Mouse (Mus musculus): Measurements from ENCODE around the gene Farp1. TPM values are rescaled to one million over a fixed set of nuclear protein-coding genes. Genes with fewer than 3 reads are reported as not detected.

Gene Farp1
- total RNA-seq, 1 experiment, result 8.6 TPM

DNA sequence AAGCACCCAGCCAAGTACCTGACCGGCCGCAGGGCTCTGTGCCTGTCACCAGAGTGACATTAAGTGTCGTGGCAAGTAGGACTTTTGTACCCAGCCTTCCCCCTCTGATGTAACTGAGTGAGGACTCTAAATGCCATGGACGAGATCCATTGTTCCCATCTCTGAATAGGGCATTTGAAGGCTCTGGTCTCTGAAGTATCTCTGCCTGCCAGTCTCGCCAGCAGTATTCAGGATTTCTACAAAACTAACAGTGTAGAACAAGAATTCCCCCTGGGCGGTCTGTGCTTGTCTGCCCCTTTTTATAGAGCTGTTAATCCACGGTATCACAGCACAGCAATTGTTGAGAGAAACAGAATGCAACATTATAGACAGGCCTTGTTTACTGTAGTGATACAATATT is 118.3 kb downstream of the Farp1 start:
- Histone ChIP-seq H3K9ac (ENCODE audit: insufficient read depth, low read depth, low read length, poor library complexity, severe bottlenecking) (no peak overlapping the region), H3K36me3 (ENCODE audit: control insufficient read depth, insufficient read depth, low read length, poor library complexity, severe bottlenecking) (no peaks in the 10 kb centered on the region), H3K4me3 (ENCODE audit: insufficient read depth in 1 of 2, low read depth in 1 of 2, low read length in 2 of 2, poor library complexity in 1 of 2, severe bottlenecking in 1 of 2) (no peak overlapping the region), H3K4me1 (ENCODE audit: control insufficient read depth in 2 of 2, insufficient read depth in 2 of 2, low read length in 2 of 2, poor library complexity in 1 of 2) (peaks cover 0 to 3% of the 10 kb centered on the region in 2 experiments; a peak in 1 of 4 replicates), H3K27ac (ENCODE audit: insufficient read depth, low read depth, low read length, poor library complexity, severe bottlenecking) (no peak overlapping the region), H3K9me3 (ENCODE audit: control insufficient read depth, insufficient read depth, low read depth, low read length) (no peaks in the 10 kb centered on the region)
- no peak for TF ChIP-seq ZNF384 (IDR thresholded peaks at IDR 0.05; ENCODE audit: low read depth, low read length)
- no peak for TF ChIP-seq HCFC1 (IDR thresholded peaks at IDR 0.05; ENCODE audit: borderline replicate concordance, insufficient read depth, low read length)
- TF ChIP-seq MAFK (IDR thresholded peaks at IDR 0.05; ENCODE audit: insufficient read depth, low read depth, low read length), result no peak
- TF ChIP-seq CHD2 (IDR thresholded peaks at IDR 0.05; ENCODE audit: low read depth, low read length), result no peak
- no peak for TF ChIP-seq ZC3H11A (IDR thresholded peaks at IDR 0.05; ENCODE audit: borderline replicate concordance, low read depth, low read length)
- DNase-seq (ENCODE audit: low read depth, low spot score), result no peak
- in situ Hi-C loops (cut with MboI; ENCODE audit: low sequenced_read_pairs in 2 of 2, unreplicated experiment in 2 of 2), result no loop called here

DNA sequence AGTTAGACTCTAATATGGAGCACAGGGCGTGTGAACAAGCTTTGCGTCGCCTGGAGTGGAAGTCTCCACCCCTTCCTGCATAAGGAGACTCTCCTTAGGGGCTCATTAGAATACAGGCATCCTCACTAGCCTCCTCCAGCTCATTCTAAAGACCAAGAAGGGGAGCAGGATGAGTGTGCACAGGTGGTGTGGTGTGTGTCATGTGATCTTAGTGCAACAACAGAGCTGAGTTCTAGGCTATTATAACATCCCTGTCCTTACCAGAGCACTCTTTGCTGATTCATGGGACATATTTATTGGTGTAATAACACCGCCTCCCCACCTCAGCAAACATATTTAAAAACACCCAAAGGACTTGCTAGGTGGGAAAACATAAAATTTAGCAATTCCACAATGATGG is 120.2 kb downstream of the Farp1 start:
- Histone ChIP-seq H3K9me3 (ENCODE audit: control insufficient read depth, insufficient read depth, low read depth, low read length) (no peaks in the 10 kb centered on the region), H3K36me3 (ENCODE audit: control insufficient read depth, insufficient read depth, low read length, poor library complexity, severe bottlenecking) (no peaks in the 10 kb centered on the region), H3K9ac (ENCODE audit: insufficient read depth, low read depth, low read length, poor library complexity, severe bottlenecking) (no peak overlapping the region), H3K4me1 (ENCODE audit: control insufficient read depth in 2 of 2, insufficient read depth in 2 of 2, low read length in 2 of 2, poor library complexity in 1 of 2) (peaks cover 0 to 3% of the 10 kb centered on the region in 2 experiments; a peak in 1 of 4 replicates), H3K4me3 (ENCODE audit: insufficient read depth in 1 of 2, low read depth in 1 of 2, low read length in 2 of 2, poor library complexity in 1 of 2, severe bottlenecking in 1 of 2) (no peak overlapping the region), H3K27ac (ENCODE audit: insufficient read depth, low read depth, low read length, poor library complexity, severe bottlenecking) (no peak overlapping the region)
- in situ Hi-C loops (cut with MboI; ENCODE audit: low sequenced_read_pairs in 2 of 2, unreplicated experiment in 2 of 2), result no loop called here
- DNase-seq (ENCODE audit: low read depth, low spot score), result no peak
- no peak for TF ChIP-seq HCFC1 (IDR thresholded peaks at IDR 0.05; ENCODE audit: borderline replicate concordance, insufficient read depth, low read length)
- no peak for TF ChIP-seq ZC3H11A (IDR thresholded peaks at IDR 0.05; ENCODE audit: borderline replicate concordance, low read depth, low read length)
- no peak for TF ChIP-seq CHD2 (IDR thresholded peaks at IDR 0.05; ENCODE audit: low read depth, low read length)
- TF ChIP-seq MAFK (IDR thresholded peaks at IDR 0.05; ENCODE audit: insufficient read depth, low read depth, low read length), result no peak
- TF ChIP-seq ZNF384 (IDR thresholded peaks at IDR 0.05; ENCODE audit: low read depth, low read length), result no peak

DNA sequence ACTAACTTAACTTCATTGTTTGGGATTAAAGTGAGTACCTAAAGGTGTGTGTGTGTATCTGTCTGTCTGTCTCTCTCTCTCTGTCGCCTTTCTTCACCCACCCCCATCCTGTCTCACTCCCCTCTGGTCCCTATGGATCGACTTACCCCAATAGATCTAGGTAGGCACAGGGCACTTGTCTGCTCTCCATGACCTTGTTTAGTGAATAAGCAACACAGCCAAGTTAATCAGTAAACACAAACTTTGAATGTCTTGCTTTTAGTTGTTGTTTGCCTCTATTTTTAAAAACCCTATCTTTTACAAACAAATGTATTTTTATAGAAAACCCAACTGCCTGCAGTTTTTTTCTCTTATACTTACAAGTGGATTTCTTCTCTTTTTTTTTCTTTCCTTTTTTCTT is 123.6 kb downstream of the Farp1 start:
- H3K9me3 ChIP-seq (ENCODE audit: control insufficient read depth, insufficient read depth, low read depth, low read length), result no peaks in the 10 kb centered on the region
- no peak overlapping the region for H3K27ac ChIP-seq (ENCODE audit: insufficient read depth, low read depth, low read length, poor library complexity, severe bottlenecking)
- in situ Hi-C loops (cut with MboI; ENCODE audit: low sequenced_read_pairs in 2 of 2, unreplicated experiment in 2 of 2), result no loop called here
- H3K4me1 ChIP-seq (ENCODE audit: control insufficient read depth in 2 of 2, insufficient read depth in 2 of 2, low read length in 2 of 2, poor library complexity in 1 of 2), result no peaks in the 10 kb centered on the region
- TF ChIP-seq ZNF384 (IDR thresholded peaks at IDR 0.05; ENCODE audit: low read depth, low read length), result no peak
- no peak for TF ChIP-seq MAFK (IDR thresholded peaks at IDR 0.05; ENCODE audit: insufficient read depth, low read depth, low read length)
- no peak for TF ChIP-seq CHD2 (IDR thresholded peaks at IDR 0.05; ENCODE audit: low read depth, low read length)
- TF ChIP-seq ZC3H11A (IDR thresholded peaks at IDR 0.05; ENCODE audit: borderline replicate concordance, low read depth, low read length), result no peak
- TF ChIP-seq HCFC1 (IDR thresholded peaks at IDR 0.05; ENCODE audit: borderline replicate concordance, insufficient read depth, low read length), result no peak
- no peak overlapping the region for H3K4me3 ChIP-seq (ENCODE audit: insufficient read depth in 1 of 2, low read depth in 1 of 2, low read length in 2 of 2, poor library complexity in 1 of 2, severe bottlenecking in 1 of 2)
- no peaks in the 10 kb centered on the region for H3K36me3 ChIP-seq (ENCODE audit: control insufficient read depth, insufficient read depth, low read length, poor library complexity, severe bottlenecking)
- no peak overlapping the region for H3K9ac ChIP-seq (ENCODE audit: insufficient read depth, low read depth, low read length, poor library complexity, severe bottlenecking)
- no peak for DNase-seq (ENCODE audit: low read depth, low spot score)

DNA sequence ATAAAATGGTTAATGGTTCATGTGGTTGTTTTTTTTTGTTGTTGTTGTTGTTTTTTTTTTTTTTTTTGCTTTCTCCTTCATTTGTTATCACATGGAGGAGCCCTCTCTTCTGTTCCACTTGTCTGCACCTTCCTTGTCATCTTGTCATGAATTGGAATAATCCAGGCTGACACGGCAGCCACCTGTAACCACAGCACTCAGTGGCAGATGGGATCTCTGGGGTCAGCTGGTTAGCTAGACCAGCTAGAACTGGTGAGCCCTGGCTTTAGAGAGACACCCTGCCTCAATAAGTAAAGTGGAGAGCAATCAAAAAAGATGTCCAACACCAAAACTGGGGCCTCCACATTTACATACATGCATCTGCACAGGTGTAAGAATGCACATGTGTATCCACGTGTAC is 127.8 kb downstream of the Farp1 start:
- in situ Hi-C loops (cut with MboI; ENCODE audit: low sequenced_read_pairs in 2 of 2, unreplicated experiment in 2 of 2), result no loop called here
- Histone ChIP-seq H3K27ac (ENCODE audit: insufficient read depth, low read depth, low read length, poor library complexity, severe bottlenecking) (no peak overlapping the region), H3K4me3 (ENCODE audit: insufficient read depth in 1 of 2, low read depth in 1 of 2, low read length in 2 of 2, poor library complexity in 1 of 2, severe bottlenecking in 1 of 2) (no peak overlapping the region), H3K4me1 (ENCODE audit: control insufficient read depth in 2 of 2, insufficient read depth in 2 of 2, low read length in 2 of 2, poor library complexity in 1 of 2) (no peaks in the 10 kb centered on the region), H3K9ac (ENCODE audit: insufficient read depth, low read depth, low read length, poor library complexity, severe bottlenecking) (no peak overlapping the region), H3K36me3 (ENCODE audit: control insufficient read depth, insufficient read depth, low read length, poor library complexity, severe bottlenecking) (no peaks in the 10 kb centered on the region), H3K9me3 (ENCODE audit: control insufficient read depth, insufficient read depth, low read depth, low read length) (no peaks in the 10 kb centered on the region)
- no peak for TF ChIP-seq CHD2 (IDR thresholded peaks at IDR 0.05; ENCODE audit: low read depth, low read length)
- TF ChIP-seq ZNF384 (IDR thresholded peaks at IDR 0.05; ENCODE audit: low read depth, low read length), result no peak
- no peak for TF ChIP-seq HCFC1 (IDR thresholded peaks at IDR 0.05; ENCODE audit: borderline replicate concordance, insufficient read depth, low read length)
- TF ChIP-seq MAFK (IDR thresholded peaks at IDR 0.05; ENCODE audit: insufficient read depth, low read depth, low read length), result no peak
- TF ChIP-seq ZC3H11A (IDR thresholded peaks at IDR 0.05; ENCODE audit: borderline replicate concordance, low read depth, low read length), result no peak
- DNase-seq (ENCODE audit: low read depth, low spot score), result no peak

DNA sequence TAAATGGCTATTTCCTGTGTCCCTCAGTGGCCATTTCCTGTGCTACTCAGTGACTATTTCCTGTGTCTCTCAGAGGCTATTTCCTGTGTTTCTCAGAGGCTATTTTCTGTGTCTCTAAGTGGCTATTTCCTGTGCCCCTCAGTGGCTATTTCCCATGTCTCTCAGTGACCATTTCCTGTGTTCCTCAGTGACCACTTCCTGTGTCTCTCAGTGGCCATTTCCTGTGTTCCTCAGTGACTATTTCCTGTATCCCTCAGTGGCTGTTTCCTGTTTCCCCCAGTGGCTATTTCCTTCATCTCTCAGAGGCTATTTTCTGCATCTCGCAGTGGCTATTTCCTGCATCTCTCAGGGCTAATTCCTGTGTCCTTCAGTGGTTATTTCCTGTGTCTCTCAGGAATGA is 129.9 kb downstream of the Farp1 start:
- H3K36me3 ChIP-seq (ENCODE audit: control insufficient read depth, insufficient read depth, low read length, poor library complexity, severe bottlenecking), result no peaks in the 10 kb centered on the region

More for the DNA sequence above, 129.9 kb downstream of the Farp1 start:
- Histone ChIP-seq H3K27ac (ENCODE audit: insufficient read depth, low read depth, low read length, poor library complexity, severe bottlenecking) (no peak overlapping the region), H3K4me3 (ENCODE audit: insufficient read depth in 1 of 2, low read depth in 1 of 2, low read length in 2 of 2, poor library complexity in 1 of 2, severe bottlenecking in 1 of 2) (no peak overlapping the region), H3K9me3 (ENCODE audit: control insufficient read depth, insufficient read depth, low read depth, low read length) (no peaks in the 10 kb centered on the region), H3K4me1 (ENCODE audit: control insufficient read depth in 2 of 2, insufficient read depth in 2 of 2, low read length in 2 of 2, poor library complexity in 1 of 2) (no peaks in the 10 kb centered on the region), H3K9ac (ENCODE audit: insufficient read depth, low read depth, low read length, poor library complexity, severe bottlenecking) (no peak overlapping the region)
- TF ChIP-seq ZC3H11A (IDR thresholded peaks at IDR 0.05; ENCODE audit: borderline replicate concordance, low read depth, low read length) (no peak), MAFK (IDR thresholded peaks at IDR 0.05; ENCODE audit: insufficient read depth, low read depth, low read length) (no peak), ZNF384 (IDR thresholded peaks at IDR 0.05; ENCODE audit: low read depth, low read length) (no peak), HCFC1 (IDR thresholded peaks at IDR 0.05; ENCODE audit: borderline replicate concordance, insufficient read depth, low read length) (no peak), CHD2 (IDR thresholded peaks at IDR 0.05; ENCODE audit: low read depth, low read length) (no peak)
- in situ Hi-C loops (cut with MboI; ENCODE audit: low sequenced_read_pairs in 2 of 2, unreplicated experiment in 2 of 2), result no loop called here
- no peak for DNase-seq (ENCODE audit: low read depth, low spot score)

All from ES-E14 (cell line).